Mouse (Mus musculus) urinary bladder, adult 2 months (tissue): ENCODE results near the gene Vmn1r76. TPM values are rescaled to one million over a fixed set of nuclear protein-coding genes. Genes with fewer than 3 reads are reported as not detected.

Experiments used
- DNase-seq: peaks from one replicate; pipeline ENCODE4 v3.0.0; 2022; ENCODE audit warnings: low spot score
- polyA plus RNA-seq: library from polyadenylated mRNA; depleted of rRNA; stranded (reverse); fragments of >200 nt; gene quantifications from 2 replicates; pipeline ENCODE4 v1.2.3, GENCODE M21; 2012; rRNA removed

Vmn1r76 gene
- not detected in 2 replicates for polyA plus RNA-seq

GRCm38 (mm10) chr7:11938113-11938512 is at the start of gene Vmn1r76:
TSS of gene Vmn1r76 (minus strand) at chr7:11938213.
- no peak for DNase-seq

GRCm38 (mm10) chr7:11972611-11973010 is 34.6 kb upstream of the Vmn1r76 start:
- no peak for DNase-seq

- no peak for DNase-seq
Measured at GRCm38 (mm10) chr7:11947991-11948390, 10.0 kb upstream of the Vmn1r76 start.

GRCm38 (mm10) chr7:11874330-11874729 is 63.7 kb downstream of the Vmn1r76 start, which contains the start of gene Vmn1r75:
TSS of gene Vmn1r75 (plus strand) at chr7:11874630.
- DNase-seq, result no peak

Other genes starting within 250 kb of the Vmn1r76 start
- gene Vmn1r73, start 207.9 kb downstream of the Vmn1r76 start, polyA plus RNA-seq, result not detected in 2 replicates
- gene Vmn1r74, start 104.2 kb downstream of the Vmn1r76 start, polyA plus RNA-seq, result not detected in 2 replicates
- not detected in 2 replicates for gene Vmn1r75, start 63.6 kb downstream of the Vmn1r76 start, polyA plus RNA-seq
- not detected in 2 replicates for gene Vmn1r77, start 98.5 kb upstream of the Vmn1r76 start, polyA plus RNA-seq
- not detected in 2 replicates for gene Vmn1r78, start 212.0 kb upstream of the Vmn1r76 start, polyA plus RNA-seq
- not detected in 2 replicates for gene Vmn1r79, start 233.1 kb upstream of the Vmn1r76 start, polyA plus RNA-seq